In the genomic region with DNA sequence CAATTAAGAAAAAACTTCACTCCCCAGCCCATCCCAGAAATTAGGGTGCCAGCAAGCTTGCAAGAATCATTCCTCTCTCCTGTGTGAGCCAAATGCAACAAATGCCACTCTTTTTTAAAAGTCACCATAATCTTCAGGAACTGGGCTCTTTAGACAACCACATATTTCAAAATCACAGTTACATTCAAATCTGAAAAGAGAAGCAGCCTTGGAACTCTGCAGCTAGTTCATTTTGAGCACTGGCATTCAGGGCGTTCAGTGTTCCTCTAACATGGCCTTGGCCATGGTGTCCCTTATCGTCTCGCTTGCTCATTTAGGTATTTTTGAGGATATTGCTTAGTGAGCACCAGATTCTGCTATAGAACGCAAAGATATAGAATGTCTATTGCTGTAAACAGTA, we compare ENCODE assay signal across 22 mouse cellular contexts. TPM values are rescaled to one million over a fixed set of nuclear protein-coding genes. Genes with fewer than 3 reads are reported as not detected.
"Had no signal": no experiment of that assay in that cellular context is flagged by ENCODE, and none has a peak within 500 bp of the region (broad histone marks: within the 10 kb centered on the region; RNA-seq: fewer than 3 reads in every experiment).

No protein-coding gene starts in this region.

- ATAC-seq: hindbrain, postnatal 0 days; intestine, embryonic 16.5 days had no signal

- DNase-seq: gastrocnemius, adult 2 months; gastrocnemius, postnatal 10 days; gastrocnemius, postnatal 25 days; heart, adult 11 months; heart, adult 2 months; heart, postnatal 14 days; heart, postnatal 36 days; kidney, adult 11 months; kidney, adult 2 months; kidney, adult 9 months; kidney, postnatal 14 days; kidney, postnatal 36 days; layer of hippocampus, adult 9-11 months; liver had no signal

RNA-seq across cellular contexts. Expression of a gene that starts 4.1 kb away (rescaled TPM):
- total RNA-seq: gastrocnemius, adult 2 months; gastrocnemius, postnatal 25 days; heart, adult 2 months; layer of hippocampus, adult 18-20 months; layer of hippocampus, adult 8-10 months; layer of hippocampus, postnatal 25 days; left cerebral cortex, adult 2 months; left cerebral cortex, postnatal 14 days; left cerebral cortex, postnatal 36 days had no signal
